Mouse (Mus musculus) midbrain, embryonic 11.5 days (tissue): Measurements from ENCODE around the gene Mapk9. TPM values are rescaled to one million over a fixed set of nuclear protein-coding genes. Genes with fewer than 3 reads are reported as not detected.

ENCODE experiments used
- ATAC-seq: fragments of 200-750 bp; cut with Nextera tagmentation; 2 replicates; pipeline ENCODE4 v1.8.0; 2017; ENCODE audit warnings: moderate TSS enrichment, moderate library complexity; ENCODE audit not compliant: low FRiP score
- DNase-seq: peaks from one replicate; pipeline ENCODE4 v3.0.0; 2015; ENCODE audit warnings: low spot score; ENCODE audit errors: missing footprints
- H3K27ac ChIP-seq: fragments of 300-500 bp; sonication (generic); 2 replicates; pipeline ENCODE4 v1.5.1; 2014; ENCODE audit warnings: low read depth, low read length
- H3K27me3 ChIP-seq: fragments of 300-500 bp; sonication (generic); 2 replicates; pipeline ENCODE4 v1.6.1; 2014; ENCODE audit warnings: mild to moderate bottlenecking, low read length, moderate library complexity, mixed read lengths; ENCODE audit not compliant: control insufficient read depth, insufficient read depth
- H3K36me3 ChIP-seq: fragments of 300-500 bp; sonication (generic); 2 replicates; pipeline ENCODE4 v1.6.1; 2014; ENCODE audit warnings: mild to moderate bottlenecking, low read length, moderate library complexity, mixed read lengths; ENCODE audit not compliant: control insufficient read depth, insufficient read depth
- H3K4me1 ChIP-seq: fragments of 300-500 bp; sonication (generic); 2 replicates; pipeline ENCODE4 v1.6.1; 2014; ENCODE audit warnings: low read length; ENCODE audit not compliant: control insufficient read depth, insufficient read depth
- H3K4me2 ChIP-seq: fragments of 300-500 bp; sonication (generic); 2 replicates; pipeline ENCODE4 v1.6.1; 2014; ENCODE audit warnings: mild to moderate bottlenecking, moderate library complexity
- H3K4me3 ChIP-seq: fragments of 300-500 bp; sonication (generic); 2 replicates; pipeline ENCODE4 v1.5.1; 2014; ENCODE audit warnings: low read depth, low read length
- H3K9ac ChIP-seq: fragments of 300-500 bp; sonication (generic); 2 replicates; pipeline ENCODE4 v1.6.1; 2014; ENCODE audit warnings: low read length
- H3K9me3 ChIP-seq: fragments of 300-500 bp; sonication (generic); 2 replicates; pipeline ENCODE4 v1.6.1; 2016; ENCODE audit warnings: low read length; ENCODE audit not compliant: control insufficient read depth
- WGBS: fragments of 180-500 bp; shearing (Covaris S2); extraction: QIAGEN DNeasy Blood & Tissue Kit; methylation state at CpG from one replicate; pipeline ENCODE4 v1.1.7; 2014; 5-methylcytosine and 5-hydroxymethylcytosine counted together
- polyA plus RNA-seq: library from polyadenylated mRNA; unstranded; fragments of >200 nt; fragmentation: Nextera tagmentation; extraction: Ambion mirVana; gene quantifications from 2 replicates; pipeline ENCODE4 v1.2.1, GENCODE M21; 2014

The Mapk9 gene
- polyA plus RNA-seq, 1 experiment from 2014 or later, result 41.2 TPM

GRCm38 (mm10) chr11:49832962-49833361 lies 13.6 kb upstream of the Mapk9 start:
- no peaks in the 10 kb centered on the region for H3K9me3 ChIP-seq
- H3K27ac ChIP-seq, result no peak overlapping the region
- no peak for DNase-seq
- no peak for ATAC-seq
- no peaks in the 10 kb centered on the region for H3K27me3 ChIP-seq
- WGBS, result 87% methylated on average over 5 of the region's 5 CpGs
- 0 out of 2 replicates have a peak, but pooled peaks cover 3% of the 10 kb centered on the region for H3K36me3 ChIP-seq
- no peaks in the 10 kb centered on the region; the same call in 1 of the 2 replicates for H3K4me1 ChIP-seq
- no peak overlapping the region for H3K4me2 ChIP-seq
- no peak overlapping the region for H3K4me3 ChIP-seq
- no peak overlapping the region for H3K9ac ChIP-seq

DNA sequence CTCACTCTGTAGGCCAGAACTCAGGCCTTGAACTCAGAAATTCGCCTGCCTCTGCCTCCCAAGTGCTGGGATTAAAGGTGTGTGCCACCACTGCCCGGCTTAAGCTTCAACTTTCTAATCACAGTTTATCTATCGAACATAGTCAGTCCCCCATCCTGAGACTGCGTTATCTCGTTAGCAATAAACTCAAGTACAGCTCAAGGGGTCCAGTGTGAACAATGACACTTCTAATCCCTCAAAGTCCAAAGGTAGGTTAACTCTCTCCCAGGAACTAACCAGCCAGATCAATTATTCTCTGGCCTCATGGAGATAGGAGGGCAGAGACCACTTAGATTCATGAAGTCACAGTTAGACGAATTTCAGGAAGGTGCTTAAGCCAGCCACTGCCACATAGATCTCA lies 12.3 kb upstream of the Mapk9 start:
- Histone ChIP-seq H3K4me1 (peaks cover 7% of the 10 kb centered on the region), H3K4me2 (no peak overlapping the region), H3K9me3 (no peaks in the 10 kb centered on the region), H3K27me3 (no peaks in the 10 kb centered on the region), H3K4me3 (no peak overlapping the region), H3K27ac (no peak overlapping the region), H3K36me3 (0 out of 2 replicates have a peak, but pooled peaks cover 3% of the 10 kb centered on the region), H3K9ac (no peak overlapping the region)
- WGBS, result 90% methylated on average over 6 of the region's 6 CpGs
- ATAC-seq (no peak), DNase-seq (no peak)

DNA sequence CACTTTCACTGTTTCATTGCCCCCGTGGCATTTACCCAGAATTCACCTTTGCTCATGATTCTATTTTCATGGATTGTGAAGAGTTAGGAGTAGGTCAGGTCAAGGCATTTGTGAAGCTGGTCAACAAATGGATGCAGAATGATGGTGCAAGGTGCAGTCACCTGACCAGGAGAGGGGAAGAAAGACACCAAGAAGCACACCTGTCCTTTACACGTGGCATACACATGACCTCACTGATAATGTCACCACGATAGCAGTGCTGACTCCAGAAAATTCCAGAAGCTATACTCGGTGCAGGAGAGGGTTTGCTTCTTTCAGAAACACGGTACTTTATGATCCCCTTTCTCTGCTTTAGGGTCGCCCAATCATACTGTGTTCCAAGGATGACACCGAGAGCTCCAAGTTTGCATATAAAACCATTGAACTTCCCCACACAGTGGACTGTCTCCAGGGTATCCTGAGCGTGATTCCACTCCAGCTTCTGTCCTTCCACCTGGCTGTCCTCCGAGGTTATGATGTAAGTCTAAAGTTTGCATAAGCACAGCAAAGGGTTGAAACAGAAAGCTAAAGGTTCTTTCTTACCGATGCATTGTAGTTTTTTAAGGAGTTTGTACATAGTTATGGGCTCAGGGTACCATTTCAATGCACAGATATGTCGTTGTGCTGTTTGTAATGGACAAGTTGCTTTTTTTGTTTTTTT lies 11.1 kb upstream of the Mapk9 start:
- Histone ChIP-seq H3K27ac (no peak overlapping the region), H3K27me3 (no peaks in the 10 kb centered on the region), H3K4me1 (peaks cover 7% of the 10 kb centered on the region), H3K9ac (no peak overlapping the region), H3K4me2 (no peak overlapping the region), H3K9me3 (no peaks in the 10 kb centered on the region), H3K4me3 (no peak overlapping the region), H3K36me3 (0 out of 2 replicates have a peak, but pooled peaks cover 3% of the 10 kb centered on the region)
- DNase-seq, result no peak
- ATAC-seq, result no peak
- WGBS, result 93% methylated on average over 11 of the region's 11 CpGs

GRCm38 (mm10) chr11:49837717-49838407 lies 8.7 kb upstream of the Mapk9 start:
- ATAC-seq, result peak; percentile 82
- Histone ChIP-seq H3K9me3 (no peaks in the 10 kb centered on the region), H3K9ac (peak overlapping the region; percentile 4; the same call in 1 of the 2 replicates), H3K4me1 (peaks cover 7% of the 10 kb centered on the region), H3K4me3 (no peak overlapping the region), H3K4me2 (no peak overlapping the region), H3K27me3 (no peaks in the 10 kb centered on the region), H3K27ac (no peak overlapping the region), H3K36me3 (0 out of 2 replicates have a peak, but pooled peaks cover 3% of the 10 kb centered on the region)
- 47% methylated on average over 13 of the region's 13 CpGs for WGBS
- DNase-seq, result no peak

DNA sequence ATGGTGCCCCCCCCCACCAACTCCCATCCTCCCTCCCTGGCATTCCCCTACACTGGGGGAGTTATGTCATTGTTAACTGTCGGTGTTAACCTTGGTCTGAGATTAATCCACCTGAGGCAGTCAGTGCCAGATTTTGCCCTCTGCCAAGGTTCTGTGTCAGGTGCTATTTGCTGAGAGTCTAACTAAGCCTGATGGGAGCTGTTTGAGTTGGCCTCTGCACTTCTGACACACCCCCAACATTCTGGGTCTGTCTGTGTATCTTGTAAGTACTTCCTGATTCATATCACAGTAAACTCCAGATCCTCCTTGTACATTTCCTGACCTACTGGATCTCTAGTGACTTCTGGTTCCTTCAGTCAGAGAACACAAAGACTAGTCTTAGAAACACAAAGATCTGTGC lies 5.9 kb upstream of the Mapk9 start:
- DNase-seq, result no peak
- Histone ChIP-seq H3K9me3 (no peaks in the 10 kb centered on the region), H3K27ac (no peak overlapping the region), H3K4me2 (no peak overlapping the region), H3K4me3 (no peak overlapping the region), H3K4me1 (peaks cover 7% of the 10 kb centered on the region), H3K27me3 (no peaks in the 10 kb centered on the region), H3K36me3 (no peaks in the 10 kb centered on the region), H3K9ac (no peak overlapping the region)
- 86% methylated on average over 1 of the region's 1 CpGs for WGBS
- no peak for ATAC-seq

GRCm38 (mm10) chr11:49841886-49842285 lies 4.7 kb upstream of the Mapk9 start:
- Histone ChIP-seq H3K4me1 (peaks cover 7% of the 10 kb centered on the region), H3K4me2 (no peak overlapping the region), H3K9me3 (no peaks in the 10 kb centered on the region), H3K27ac (no peak overlapping the region), H3K27me3 (no peaks in the 10 kb centered on the region), H3K4me3 (no peak overlapping the region), H3K36me3 (no peaks in the 10 kb centered on the region), H3K9ac (no peak overlapping the region)
- no peak for ATAC-seq
- WGBS, result 80% methylated on average over 1 of the region's 1 CpGs
- DNase-seq, result no peak

DNA sequence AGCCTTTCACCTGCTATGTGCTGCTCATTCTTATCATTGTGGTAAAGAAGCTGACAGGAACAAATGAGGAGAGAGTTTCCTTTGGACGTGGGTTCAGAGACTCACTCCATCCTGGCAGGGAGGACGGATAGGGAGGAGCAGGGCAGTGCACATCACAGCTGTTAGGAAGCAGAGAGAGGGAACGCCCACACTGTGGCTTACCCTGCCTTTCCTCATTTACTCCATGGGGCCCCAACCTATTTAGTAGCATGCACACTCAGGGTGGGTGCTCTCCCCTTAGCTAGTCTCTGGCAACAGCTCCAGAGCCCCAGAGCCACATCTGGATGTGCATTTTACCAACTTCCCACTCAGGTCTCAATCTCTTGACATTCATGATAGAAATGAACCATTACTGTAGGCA lies 3.8 kb upstream of the Mapk9 start:
- H3K4me3 ChIP-seq, result no peak overlapping the region

GRCm38 (mm10) chr11:49844311-49844710 lies 2.2 kb upstream of the Mapk9 start:
- Histone ChIP-seq H3K4me2 (no peak overlapping the region), H3K9me3 (no peaks in the 10 kb centered on the region), H3K4me1 (peaks cover 12% of the 10 kb centered on the region), H3K36me3 (no peaks in the 10 kb centered on the region), H3K9ac (no peak overlapping the region), H3K4me3 (no peak overlapping the region), H3K27ac (no peak overlapping the region), H3K27me3 (no peaks in the 10 kb centered on the region)
- ATAC-seq, result no peak
- DNase-seq, result no peak
- 95% methylated on average over 10 of the region's 10 CpGs for WGBS

More for the DNA sequence above, 3.8 kb upstream of the Mapk9 start:
- DNase-seq (no peak), ATAC-seq (no peak)
- Histone ChIP-seq H3K9ac (no peak overlapping the region), H3K4me2 (no peak overlapping the region), H3K4me1 (peaks cover 10% of the 10 kb centered on the region), H3K9me3 (no peaks in the 10 kb centered on the region), H3K27me3 (no peaks in the 10 kb centered on the region), H3K36me3 (no peaks in the 10 kb centered on the region), H3K27ac (no peak overlapping the region)
- 55% methylated on average over 3 of the region's 3 CpGs for WGBS

GRCm38 (mm10) chr11:49844969-49845368 lies 1.6 kb upstream of the Mapk9 start:
- WGBS, result 55% methylated on average over 3 of the region's 3 CpGs

More at GRCm38 (mm10) chr11:49844969-49845368, 1.6 kb upstream of the Mapk9 start:
- Histone ChIP-seq H3K9me3 (no peaks in the 10 kb centered on the region), H3K27ac (no peak overlapping the region), H3K27me3 (no peaks in the 10 kb centered on the region), H3K4me1 (peaks cover 12% of the 10 kb centered on the region), H3K4me2 (no peak overlapping the region), H3K36me3 (no peaks in the 10 kb centered on the region), H3K4me3 (no peak overlapping the region), H3K9ac (no peak overlapping the region)
- ATAC-seq (no peak), DNase-seq (no peak)
